Mouse (Mus musculus) liver, embryonic 15.5 days (tissue): ENCODE measurements around the gene Spata31d1b. TPM values are rescaled to one million over a fixed set of nuclear protein-coding genes. Genes with fewer than 3 reads are reported as not detected.
"Not testable (repeated sequence)": the region's sequence is repeated elsewhere in the genome, so short reads cannot be mapped to it uniquely, and the experiment has no call there.

Source experiments
- ATAC-seq: fragments of 200-750 bp; cut with Nextera tagmentation; 2 replicates; pipeline ENCODE4 v1.8.0; 2017; ENCODE audit warnings: moderate number of reproducible peaks, mild to moderate bottlenecking, moderate library complexity; ENCODE audit not compliant: insufficient read depth
- H3K27ac ChIP-seq: fragments of 300-500 bp; sonication (generic); replicated peaks from 2 replicates; pipeline ENCODE4 v1.5.1; 2015; ENCODE audit warnings: mild to moderate bottlenecking, inconsistent platforms
- H3K27me3 ChIP-seq: fragments of 300-500 bp; sonication (generic); 2 replicates; pipeline ENCODE4 v1.6.1; 2015; ENCODE audit warnings: mild to moderate bottlenecking, inconsistent platforms
- H3K36me3 ChIP-seq: fragments of 300-500 bp; sonication (generic); replicated peaks from 2 replicates; pipeline ENCODE4 v1.6.1; 2015; ENCODE audit warnings: moderate library complexity, mild to moderate bottlenecking, inconsistent platforms
- H3K4me1 ChIP-seq: fragments of 300-500 bp; sonication (generic); replicated peaks from 2 replicates; pipeline ENCODE4 v1.6.1; 2015; ENCODE audit warnings: inconsistent platforms
- H3K4me2 ChIP-seq: fragments of 300-500 bp; sonication (generic); 2 replicates; pipeline ENCODE4 v1.6.1; 2015; ENCODE audit warnings: moderate library complexity, mild to moderate bottlenecking, inconsistent platforms
- H3K4me3 ChIP-seq: fragments of 300-500 bp; sonication (generic); replicated peaks from 2 replicates; pipeline ENCODE4 v1.5.1; 2015; ENCODE audit warnings: mild to moderate bottlenecking, inconsistent platforms
- H3K9ac ChIP-seq: fragments of 300-500 bp; sonication (generic); 2 replicates; pipeline ENCODE4 v1.6.1; 2015; ENCODE audit warnings: moderate library complexity, mild to moderate bottlenecking, inconsistent platforms
- H3K9me3 ChIP-seq: fragments of 300-500 bp; sonication (generic); replicated peaks from 2 replicates; pipeline ENCODE4 v1.6.1; 2016; ENCODE audit warnings: inconsistent platforms
- WGBS: fragments of 180-500 bp; shearing (Covaris S2); methylation state at CpG from one replicate; pipeline ENCODE4 v1.1.7; 2015; ENCODE audit warnings: mixed read lengths; ENCODE audit not compliant: insufficient replicate concordance; 5-methylcytosine and 5-hydroxymethylcytosine counted together
- polyA plus RNA-seq: library from polyadenylated mRNA; unstranded; fragments of >200 nt; fragmentation: Nextera tagmentation; extraction: Ambion mirVana; gene quantifications from 2 replicates; pipeline ENCODE4 v1.2.1, GENCODE M21; 2015

Spata31d1b gene
- polyA plus RNA-seq, 1 experiment from 2014 or later = 0.02 TPM

GRCm38 (mm10) chr13:59691478-59691877, 20.6 kb upstream of the Spata31d1b start:
- no peak for ATAC-seq
- no peak overlapping the region for H3K4me2 ChIP-seq
- WGBS = 74% methylated on average over 10 of the region's 10 CpGs
- no peaks in the 10 kb centered on the region for H3K36me3 ChIP-seq
- H3K9ac ChIP-seq = no peak overlapping the region
- no peaks in the 10 kb centered on the region for H3K4me1 ChIP-seq
- H3K27ac ChIP-seq = no peak overlapping the region
- no peak overlapping the region for H3K4me3 ChIP-seq
- no peaks in the 10 kb centered on the region for H3K9me3 ChIP-seq
- H3K27me3 ChIP-seq = peaks cover 6% of the 10 kb centered on the region

GRCm38 (mm10) chr13:59694008-59694407, 18.1 kb upstream of the Spata31d1b start, which contains the start of gene 4921517D22Rik:
4921517D22Rik (minus strand) TSS chr13:59694108.
- ATAC-seq = no peak
- H3K9ac ChIP-seq = no peak within 1 kb of the TSS
- H3K27ac ChIP-seq = no peak within 1 kb of the TSS
- WGBS = 59% methylated on average over 3 of the region's 3 CpGs
- no peaks in the 10 kb centered on the region for H3K36me3 ChIP-seq
- peaks cover 19% of the 10 kb centered on the region for H3K27me3 ChIP-seq
- no peak within 1 kb of the TSS for H3K4me3 ChIP-seq
- H3K4me2 ChIP-seq = no peak within 1 kb of the TSS
- H3K9me3 ChIP-seq = no peaks in the 10 kb centered on the region
- H3K4me1 ChIP-seq = no peaks in the 10 kb centered on the region

GRCm38 (mm10) chr13:59695781-59696180, 16.3 kb upstream of the Spata31d1b start:
- no peaks in the 10 kb centered on the region for H3K4me1 ChIP-seq
- no peak overlapping the region for H3K27ac ChIP-seq
- 67% methylated on average over 7 of the region's 7 CpGs for WGBS
- H3K4me3 ChIP-seq = no peak overlapping the region
- no peaks in the 10 kb centered on the region for H3K36me3 ChIP-seq
- no peak overlapping the region for H3K9ac ChIP-seq
- H3K4me2 ChIP-seq = no peak overlapping the region
- H3K27me3 ChIP-seq = peaks cover 17% of the 10 kb centered on the region
- no peak for ATAC-seq
- H3K9me3 ChIP-seq = no peaks in the 10 kb centered on the region

- Histone ChIP-seq H3K4me3 (no peak overlapping the region), H3K4me2 (no peak overlapping the region), H3K9ac (no peak overlapping the region), H3K27me3 (peaks cover 45% of the 10 kb centered on the region), H3K4me1 (0 out of 2 replicates have a peak, but pooled peaks cover under 1% of the 10 kb centered on the region), H3K27ac (no peak overlapping the region), H3K36me3 (no peaks in the 10 kb centered on the region), H3K9me3 (no peaks in the 10 kb centered on the region)
- WGBS = 83% methylated on average over 8 of the region's 8 CpGs
- no peak for ATAC-seq
Measured at GRCm38 (mm10) chr13:59699131-59699530, 13.0 kb upstream of the Spata31d1b start.

GRCm38 (mm10) chr13:59700137-59700536, 11.9 kb upstream of the Spata31d1b start:
- not testable (repeated sequence) for H3K4me1 ChIP-seq, H3K4me2 ChIP-seq, H3K27ac ChIP-seq, H3K9me3 ChIP-seq, H3K4me3 ChIP-seq, H3K36me3 ChIP-seq, H3K9ac ChIP-seq, ATAC-seq
- peaks cover 55% of the 10 kb centered on the region for H3K27me3 ChIP-seq
- WGBS = 67% methylated on average over 1 of the region's 1 CpGs

- H3K4me3 ChIP-seq = no peak overlapping the region
- H3K9ac ChIP-seq = no peak overlapping the region
- WGBS = 66% methylated on average over 12 of the region's 12 CpGs
- H3K9me3 ChIP-seq = no peaks in the 10 kb centered on the region
- no peak for ATAC-seq
- peaks cover 12% of the 10 kb centered on the region; the same call in 1 of the 2 replicates for H3K4me1 ChIP-seq
- H3K4me2 ChIP-seq = no peak overlapping the region
- H3K27ac ChIP-seq = no peak overlapping the region
- H3K36me3 ChIP-seq = no peaks in the 10 kb centered on the region
- H3K27me3 ChIP-seq = peaks cover 50% of the 10 kb centered on the region
Measured at GRCm38 (mm10) chr13:59703514-59703913, 8.6 kb upstream of the Spata31d1b start.

- no peak for ATAC-seq
- no peak overlapping the region for H3K9ac ChIP-seq
- no peaks in the 10 kb centered on the region for H3K9me3 ChIP-seq
- H3K27ac ChIP-seq = no peak overlapping the region
- H3K4me2 ChIP-seq = 0 out of 2 replicates have a peak overlapping the region, but pooled peaks have one; percentile 4
- WGBS = 15% methylated on average over 12 of the region's 12 CpGs
- no peaks in the 10 kb centered on the region for H3K36me3 ChIP-seq
- peaks cover 14% of the 10 kb centered on the region; the same call in 1 of the 2 replicates for H3K4me1 ChIP-seq
- peaks cover 46% of the 10 kb centered on the region for H3K27me3 ChIP-seq
- no peak overlapping the region for H3K4me3 ChIP-seq
Measured at GRCm38 (mm10) chr13:59704562-59704961, 7.5 kb upstream of the Spata31d1b start.

- peaks cover 40% of the 10 kb centered on the region for H3K27me3 ChIP-seq
- no peak within 1 kb of the TSS for H3K4me3 ChIP-seq
- H3K27ac ChIP-seq = no peak within 1 kb of the TSS
- H3K9ac ChIP-seq = no peak within 1 kb of the TSS
- H3K36me3 ChIP-seq = no peaks in the 10 kb centered on the region
- 77% methylated on average over 15 of the region's 15 CpGs for WGBS
- H3K9me3 ChIP-seq = no peaks in the 10 kb centered on the region
- 0 out of 2 replicates have a peak, but pooled peaks cover 8% of the 10 kb centered on the region for H3K4me1 ChIP-seq
- no peak within 1 kb of the TSS for H3K4me2 ChIP-seq
- ATAC-seq = no peak
Measured at GRCm38 (mm10) chr13:59710230-59710629, 1.9 kb upstream of the Spata31d1b start, which contains the start of gene Spata31d1a. Spata31d1a (minus strand) TSS chr13:59710330.

GRCm38 (mm10) chr13:59713710-59714109, 1.6 kb downstream of the Spata31d1b start:
- Histone ChIP-seq H3K9me3 (no peaks in the 10 kb centered on the region), H3K4me3 (no peak overlapping the region), H3K4me2 (no peak overlapping the region), H3K36me3 (no peaks in the 10 kb centered on the region), H3K4me1 (peaks cover 5% of the 10 kb centered on the region; the same call in 1 of the 2 replicates), H3K27ac (no peak overlapping the region), H3K9ac (no peak overlapping the region), H3K27me3 (peaks cover 37% of the 10 kb centered on the region)
- ATAC-seq = no peak
- WGBS = 32% methylated on average over 3 of the region's 3 CpGs

GRCm38 (mm10) chr13:59718857-59719440, 6.9 kb downstream of the Spata31d1b start:
- H3K36me3 ChIP-seq, H3K27ac ChIP-seq, ATAC-seq, H3K4me3 ChIP-seq, H3K9me3 ChIP-seq: not testable (repeated sequence)
- H3K9ac ChIP-seq = 0 out of 2 replicates have a peak overlapping the region, but pooled peaks have one; percentile 15
- WGBS = 14% methylated on average over 6 of the region's 6 CpGs
- H3K27me3 ChIP-seq = peaks cover 12% of the 10 kb centered on the region
- H3K4me1 ChIP-seq = peaks cover 28% of the 10 kb centered on the region
- peak overlapping the region; percentile 13; the same call in 1 of the 2 replicates for H3K4me2 ChIP-seq

- Histone ChIP-seq H3K36me3 (no peaks in the 10 kb centered on the region), H3K9me3 (no peaks in the 10 kb centered on the region), H3K27me3 (peaks cover 10% of the 10 kb centered on the region), H3K4me1 (peaks cover 28% of the 10 kb centered on the region), H3K4me3 (no peak overlapping the region), H3K4me2 (no peak overlapping the region), H3K27ac (no peak overlapping the region), H3K9ac (0 out of 2 replicates have a peak overlapping the region, but pooled peaks have one; percentile 15)
- 50% methylated on average over 1 of the region's 1 CpGs for WGBS
- ATAC-seq = peak; percentile 73
Measured at GRCm38 (mm10) chr13:59719475-59719874, 7.4 kb downstream of the Spata31d1b start.
